Mouse (Mus musculus) kidney, postnatal 10 days (tissue): ENCODE results near the gene Meiob.

Experiments used
- DNase-seq: peaks from one replicate; pipeline ENCODE4 v3.0.0; 2021; ENCODE audit warnings: mixed read lengths

Gene Meiob

GRCm38 (mm10) chr17:24874989-24875388 is 70.9 kb downstream of the Meiob start:
- DNase-seq, result no peak

GRCm38 (mm10) chr17:24877336-24878116 is 73.4 kb downstream of the Meiob start:
- peak; percentile 71 for DNase-seq

GRCm38 (mm10) chr17:24878117-24878397 is 74.0 kb downstream of the Meiob start:
- peak; percentile 82 for DNase-seq

GRCm38 (mm10) chr17:24878531-24878930 is 74.4 kb downstream of the Meiob start:
- DNase-seq, result no peak

- peak; percentile 66 for DNase-seq
These were observed 77.8 kb downstream of the Meiob start for GRCm38 (mm10) chr17:24881738-24882440.

GRCm38 (mm10) chr17:24884391-24884790 is 80.3 kb downstream of the Meiob start:
- no peak for DNase-seq

- DNase-seq, result no peak
These were observed 81.5 kb downstream of the Meiob start for GRCm38 (mm10) chr17:24885356-24886133.

- DNase-seq, result peak; percentile 99
These were observed 82.2 kb downstream of the Meiob start, which contains the start of the genes Nubp2 and Spsb3 for GRCm38 (mm10) chr17:24886134-24886931. Gene Nubp2 (minus strand): TSS chr17:24886349. Gene Spsb3 (plus strand): TSS chr17:24886643.

- DNase-seq, result no peak
These were observed 82.8 kb downstream of the Meiob start for GRCm38 (mm10) chr17:24886932-24887271.

- no peak for DNase-seq
These were observed 83.4 kb downstream of the Meiob start for GRCm38 (mm10) chr17:24887291-24888080.

- DNase-seq, result no peak
These were observed 84.8 kb downstream of the Meiob start for GRCm38 (mm10) chr17:24888862-24889261.
